Mouse (Mus musculus) mammary gland, adult 2 months (tissue): ENCODE results near the gene Mb21d2. TPM values are rescaled to one million over a fixed set of nuclear protein-coding genes. Genes with fewer than 3 reads are reported as not detected.

Experiments
- polyA plus RNA-seq: library from polyadenylated mRNA; depleted of rRNA; stranded (reverse); fragments of >200 nt; gene quantifications from 2 replicates; pipeline ENCODE4 v1.2.3, GENCODE M21; 2012; ENCODE audit warnings: low replicate concordance; rRNA removed

Mb21d2 gene
- polyA plus RNA-seq = 6.0 and 6.5 TPM in 2 replicates

DNA sequence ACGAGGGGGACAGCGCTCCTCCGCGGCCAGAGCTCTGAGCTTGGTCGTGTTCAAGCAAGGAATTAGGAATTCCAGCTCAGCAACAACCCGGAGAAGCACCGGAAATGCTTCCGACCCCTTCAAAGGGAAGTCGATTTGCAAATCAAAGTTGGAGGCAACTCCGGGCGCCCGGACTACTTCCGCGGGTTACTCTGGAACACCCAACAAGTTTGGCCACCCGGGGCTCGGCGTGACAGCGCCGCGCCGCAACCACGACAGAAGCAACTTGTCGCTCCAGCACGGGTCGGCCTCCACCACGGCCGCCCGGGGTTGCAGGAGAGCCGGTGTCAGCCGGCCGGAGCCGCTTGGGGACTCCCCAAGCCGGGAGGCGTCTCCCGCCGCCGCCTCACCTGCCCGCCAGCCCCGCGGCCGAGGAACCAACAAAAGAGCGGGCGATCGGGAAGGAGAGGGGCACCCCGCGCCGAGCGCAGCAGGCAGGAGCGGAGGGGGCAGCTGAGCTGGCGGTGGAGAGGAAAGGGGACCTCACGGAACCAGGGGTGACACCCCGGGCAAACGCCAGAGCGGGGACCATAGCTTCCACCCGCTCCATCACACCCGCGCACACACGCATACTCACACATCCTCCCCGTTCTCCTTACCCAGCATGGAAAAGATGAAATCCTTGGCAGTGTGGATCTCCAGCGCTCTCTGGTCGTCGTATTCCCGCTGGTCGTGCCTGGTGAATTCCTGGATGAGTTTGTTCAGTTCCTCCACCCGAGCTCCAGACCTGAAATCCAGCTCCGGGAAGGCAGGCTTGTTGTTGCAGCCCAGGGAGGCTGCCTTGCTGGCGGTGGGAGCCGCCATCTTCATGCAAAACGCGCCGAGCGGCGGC lies at the start of gene Mb21d2:
Mb21d2 (minus strand) TSS at position 859 of the 871 bp plus-strand sequence.

Other genes starting within 250 kb of the Mb21d2 start
- 0.11 and 0.12 TPM in 2 replicates for gene Fgf12, start 176.6 kb downstream of the Mb21d2 start, polyA plus RNA-seq